Mouse (Mus musculus) embryonic facial prominence, embryonic 15.5 days (tissue): ENCODE results near the gene Gamt. TPM values are rescaled to one million over a fixed set of nuclear protein-coding genes. Genes with fewer than 3 reads are reported as not detected.

Experiments used
- ATAC-seq: fragments of 200-750 bp; cut with Nextera tagmentation; 2 replicates; pipeline ENCODE4 v1.8.0; 2017; ENCODE audit warnings: low read depth, moderate TSS enrichment; ENCODE audit not compliant: insufficient number of reproducible peaks, low FRiP score, low TSS enrichment
- H3K27ac ChIP-seq: fragments of 300-500 bp; sonication (generic); replicated peaks from 2 replicates; pipeline ENCODE4 v1.5.1; 2015; ENCODE audit warnings: mild to moderate bottlenecking, inconsistent platforms
- H3K27me3 ChIP-seq: fragments of 300-500 bp; sonication (generic); 2 replicates; pipeline ENCODE4 v1.6.1; 2015; ENCODE audit warnings: inconsistent platforms
- H3K36me3 ChIP-seq: fragments of 300-500 bp; sonication (generic); 2 replicates; pipeline ENCODE4 v1.6.1; 2015; ENCODE audit warnings: mild to moderate bottlenecking, inconsistent platforms
- H3K4me1 ChIP-seq: fragments of 300-500 bp; sonication (generic); 2 replicates; pipeline ENCODE4 v1.6.1; 2015; ENCODE audit warnings: inconsistent platforms
- H3K4me2 ChIP-seq: fragments of 300-500 bp; sonication (generic); replicated peaks from 2 replicates; pipeline ENCODE4 v1.6.1; 2015; ENCODE audit warnings: mild to moderate bottlenecking, inconsistent platforms
- H3K4me3 ChIP-seq: fragments of 300-500 bp; sonication (generic); replicated peaks from 2 replicates; pipeline ENCODE4 v1.5.1; 2015; ENCODE audit warnings: mild to moderate bottlenecking, inconsistent platforms
- H3K9ac ChIP-seq: fragments of 300-500 bp; sonication (generic); 2 replicates; pipeline ENCODE4 v1.6.1; 2015; ENCODE audit warnings: inconsistent platforms
- H3K9me3 ChIP-seq: fragments of 300-500 bp; sonication (generic); replicated peaks from 2 replicates; pipeline ENCODE4 v1.6.1; 2016; ENCODE audit warnings: inconsistent platforms
- WGBS: fragments of 180-500 bp; shearing (Covaris S2); methylation state at CpG from one replicate; pipeline ENCODE4 v1.1.7; 2015; 5-methylcytosine and 5-hydroxymethylcytosine counted together
- polyA plus RNA-seq: library from polyadenylated mRNA; unstranded; fragments of >200 nt; fragmentation: Nextera tagmentation; extraction: Ambion mirVana; gene quantifications from 2 replicates; pipeline ENCODE4 v1.2.1, GENCODE M21; 2015

The Gamt gene
- polyA plus RNA-seq, 1 experiment from 2014 or later, result 72.3 TPM

GRCm38 (mm10) chr10:80244791-80245399 is 15.9 kb downstream of the Gamt start:
- Histone ChIP-seq H3K9me3 (no peaks in the 10 kb centered on the region), H3K4me1 (peaks cover 19% of the 10 kb centered on the region), H3K36me3 (peaks cover 49% of the 10 kb centered on the region), H3K27me3 (no peaks in the 10 kb centered on the region), H3K27ac (no peak overlapping the region), H3K4me3 (no peak overlapping the region), H3K4me2 (no peak overlapping the region), H3K9ac (no peak overlapping the region)
- no peak for ATAC-seq
- WGBS, result 25% methylated on average over 5 of the region's 5 CpGs

- H3K4me3 ChIP-seq, result no peak overlapping the region
- peaks cover 10% of the 10 kb centered on the region; the same call in 1 of the 2 replicates for H3K4me1 ChIP-seq
- H3K27me3 ChIP-seq, result no peaks in the 10 kb centered on the region
- no peaks in the 10 kb centered on the region for H3K9me3 ChIP-seq
- no peak overlapping the region for H3K27ac ChIP-seq
- H3K36me3 ChIP-seq, result peaks cover 72% of the 10 kb centered on the region
- no peak overlapping the region for H3K9ac ChIP-seq
- 84% methylated on average over 3 of the region's 3 CpGs for WGBS
- no peak for ATAC-seq
- no peak overlapping the region for H3K4me2 ChIP-seq
Measured at GRCm38 (mm10) chr10:80242607-80243006, 18.2 kb downstream of the Gamt start.

- Histone ChIP-seq H3K4me3 (no peak overlapping the region), H3K4me2 (no peak overlapping the region), H3K4me1 (peaks cover 10% of the 10 kb centered on the region; the same call in 1 of the 2 replicates), H3K36me3 (peaks cover 77% of the 10 kb centered on the region), H3K27me3 (no peaks in the 10 kb centered on the region), H3K27ac (no peak overlapping the region), H3K9ac (no peak overlapping the region), H3K9me3 (no peaks in the 10 kb centered on the region)
- no peak for ATAC-seq
- WGBS, result 60% methylated on average over 9 of the region's 9 CpGs
Measured at GRCm38 (mm10) chr10:80242088-80242487, 18.7 kb downstream of the Gamt start.

- 83% methylated on average over 6 of the region's 6 CpGs for WGBS
- no peak overlapping the region for H3K4me2 ChIP-seq
- peaks cover 100% of the 10 kb centered on the region for H3K36me3 ChIP-seq
- no peaks in the 10 kb centered on the region for H3K4me1 ChIP-seq
- H3K27ac ChIP-seq, result no peak overlapping the region
- ATAC-seq, result no peak
- H3K9me3 ChIP-seq, result no peaks in the 10 kb centered on the region
- H3K4me3 ChIP-seq, result no peak overlapping the region
- no peak overlapping the region for H3K9ac ChIP-seq
- no peaks in the 10 kb centered on the region for H3K27me3 ChIP-seq
Measured at GRCm38 (mm10) chr10:80239791-80240190, 21.0 kb downstream of the Gamt start.

GRCm38 (mm10) chr10:80238306-80238705 is 22.5 kb downstream of the Gamt start:
- WGBS, result 86% methylated on average over 3 of the region's 3 CpGs

GRCm38 (mm10) chr10:80237020-80237419 is 23.8 kb downstream of the Gamt start:
- Histone ChIP-seq H3K9me3 (no peaks in the 10 kb centered on the region), H3K27me3 (no peaks in the 10 kb centered on the region), H3K4me2 (no peak overlapping the region), H3K4me3 (no peak overlapping the region), H3K36me3 (peaks cover 100% of the 10 kb centered on the region), H3K9ac (no peak overlapping the region), H3K4me1 (peaks cover 16% of the 10 kb centered on the region), H3K27ac (no peak overlapping the region)
- 87% methylated on average over 4 of the region's 4 CpGs for WGBS
- ATAC-seq, result no peak

More at GRCm38 (mm10) chr10:80238306-80238705, 22.5 kb downstream of the Gamt start:
- Histone ChIP-seq H3K9me3 (no peaks in the 10 kb centered on the region), H3K27ac (no peak overlapping the region), H3K4me1 (peaks cover 7% of the 10 kb centered on the region), H3K36me3 (peaks cover 100% of the 10 kb centered on the region), H3K9ac (no peak overlapping the region), H3K27me3 (no peaks in the 10 kb centered on the region), H3K4me2 (no peak overlapping the region), H3K4me3 (no peak overlapping the region)
- no peak for ATAC-seq

- H3K4me2 ChIP-seq, result no peak overlapping the region
Measured at GRCm38 (mm10) chr10:80236145-80236825, 24.5 kb downstream of the Gamt start.

GRCm38 (mm10) chr10:80227877-80228775 is 32.7 kb downstream of the Gamt start:
- peak overlapping the region; percentile 82 for H3K9ac ChIP-seq
- peak overlapping the region; percentile 85 for H3K4me2 ChIP-seq
- H3K9me3 ChIP-seq, result no peaks in the 10 kb centered on the region
- peaks cover 55% of the 10 kb centered on the region for H3K4me1 ChIP-seq
- WGBS, result 37% methylated on average over 15 of the region's 15 CpGs
- H3K36me3 ChIP-seq, result peaks cover 39% of the 10 kb centered on the region
- peak overlapping the region; percentile 62 for H3K4me3 ChIP-seq
- no peak for ATAC-seq
- no peaks in the 10 kb centered on the region for H3K27me3 ChIP-seq
- H3K27ac ChIP-seq, result peak overlapping the region; percentile 93

More at GRCm38 (mm10) chr10:80236145-80236825, 24.5 kb downstream of the Gamt start:
- Histone ChIP-seq H3K9ac (no peak overlapping the region), H3K27me3 (no peaks in the 10 kb centered on the region), H3K4me3 (no peak overlapping the region), H3K36me3 (peaks cover 100% of the 10 kb centered on the region), H3K9me3 (no peaks in the 10 kb centered on the region), H3K27ac (no peak overlapping the region), H3K4me1 (peaks cover 16% of the 10 kb centered on the region)
- ATAC-seq, result no peak
- WGBS, result 96% methylated on average over 13 of the region's 13 CpGs

- Histone ChIP-seq H3K4me2 (peak overlapping the region; percentile 85), H3K36me3 (peaks cover 29% of the 10 kb centered on the region), H3K27me3 (no peaks in the 10 kb centered on the region), H3K27ac (peak overlapping the region; percentile 93), H3K9ac (peak overlapping the region; percentile 82), H3K9me3 (no peaks in the 10 kb centered on the region), H3K4me3 (peak overlapping the region; percentile 62), H3K4me1 (peaks cover 47% of the 10 kb centered on the region)
- 1% methylated on average over 10 of the region's 10 CpGs for WGBS
- ATAC-seq, result no peak
Measured at GRCm38 (mm10) chr10:80227166-80227539, 33.7 kb downstream of the Gamt start.

GRCm38 (mm10) chr10:80226416-80227165 is 34.2 kb downstream of the Gamt start, which contains the start of gene Mum1:
TSS of gene Mum1 (plus strand) at chr10:80226434.
- under 1% methylated on average over 71 of the region's 75 CpGs for WGBS
- H3K9ac ChIP-seq, result peak within 1 kb of the TSS; percentile 82
- H3K27ac ChIP-seq, result peak within 1 kb of the TSS; percentile 93
- H3K36me3 ChIP-seq, result peaks cover 24% of the 10 kb centered on the region
- H3K27me3 ChIP-seq, result no peaks in the 10 kb centered on the region
- ATAC-seq, result peak; percentile 100
- peak within 1 kb of the TSS; percentile 85 for H3K4me2 ChIP-seq
- H3K9me3 ChIP-seq, result no peaks in the 10 kb centered on the region
- H3K4me1 ChIP-seq, result peaks cover 47% of the 10 kb centered on the region
- H3K4me3 ChIP-seq, result peak within 1 kb of the TSS; percentile 62
